Mouse (Mus musculus) retina, postnatal 7 days (tissue): Measurements from ENCODE around the gene Sbno2.

Experiments used
- DNase-seq: peaks from one replicate; pipeline ENCODE4 v3.0.0-alpha.2; 2012; ENCODE audit warnings: low read depth, low spot score

The Sbno2 gene

DNA sequence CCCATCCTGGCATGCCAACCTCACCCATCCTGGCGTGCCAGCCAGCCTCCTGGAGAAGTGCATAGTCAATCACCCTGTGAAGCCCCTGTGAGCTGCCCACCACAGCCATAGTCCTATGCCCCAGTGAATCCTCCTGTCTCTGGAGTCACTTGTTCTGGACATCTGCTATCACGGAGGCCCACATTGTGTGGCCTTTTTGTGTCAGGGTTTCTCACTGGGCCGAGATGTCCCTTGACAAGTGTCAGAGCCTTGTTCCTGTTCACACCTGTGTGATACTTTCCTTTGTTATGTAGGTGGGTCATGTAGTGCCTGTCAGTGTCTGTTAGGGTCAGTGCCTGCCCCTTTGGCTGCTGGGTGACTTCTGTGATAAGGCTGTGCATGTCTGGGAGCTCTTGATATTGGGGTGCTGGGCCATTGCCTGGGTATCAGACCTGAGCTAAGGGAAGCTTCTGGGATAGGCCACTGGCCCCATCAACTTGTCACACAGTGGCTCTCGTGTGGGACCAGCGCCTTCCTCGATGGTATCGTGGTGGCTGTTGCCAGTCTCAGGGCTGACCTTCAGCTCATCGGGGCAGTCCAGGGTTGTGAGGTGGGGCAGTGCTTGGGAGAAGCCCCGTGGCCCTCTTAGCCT lies 18.7 kb upstream of the Sbno2 start:
- DNase-seq: no peak

DNA sequence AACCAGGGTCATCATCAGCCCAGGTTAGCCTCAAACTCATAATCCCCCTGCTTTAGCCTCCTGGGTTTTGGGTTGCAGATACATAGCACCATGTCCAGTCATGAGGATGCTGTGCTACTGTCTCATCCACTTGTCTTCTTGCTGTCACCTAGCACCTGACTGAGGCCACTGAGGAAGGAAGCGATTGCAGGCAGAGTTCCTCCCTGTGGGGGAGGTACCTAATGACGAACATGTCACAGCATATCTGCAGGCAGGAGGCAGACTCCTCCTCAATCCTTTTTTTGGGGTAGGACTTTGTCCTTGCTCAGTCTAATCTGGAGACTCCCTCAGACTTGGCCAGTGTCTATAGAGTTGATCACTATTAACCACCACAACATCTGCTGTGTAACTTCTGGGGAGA lies 16.3 kb upstream of the Sbno2 start:
- no peak for DNase-seq

DNA sequence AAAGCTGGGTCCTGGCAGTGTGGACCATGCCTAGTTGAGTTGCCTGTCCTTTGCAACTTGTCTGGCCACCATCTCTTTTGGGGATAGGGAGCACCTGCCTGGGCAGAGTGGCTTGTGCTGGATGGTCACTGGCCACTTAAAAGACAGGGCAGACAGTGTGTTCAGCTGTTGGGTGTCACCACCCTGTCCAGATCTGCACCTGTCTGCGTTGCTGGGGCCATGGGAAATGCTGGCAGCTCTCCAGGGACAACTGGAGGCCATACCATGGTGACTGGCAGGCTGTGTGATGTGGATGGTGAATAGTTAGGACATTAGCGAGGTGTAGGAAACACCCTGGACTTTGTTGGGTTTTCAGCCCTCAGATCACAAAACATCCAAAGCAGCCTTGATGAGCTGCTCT lies 14.8 kb upstream of the Sbno2 start:
- no peak for DNase-seq

DNA sequence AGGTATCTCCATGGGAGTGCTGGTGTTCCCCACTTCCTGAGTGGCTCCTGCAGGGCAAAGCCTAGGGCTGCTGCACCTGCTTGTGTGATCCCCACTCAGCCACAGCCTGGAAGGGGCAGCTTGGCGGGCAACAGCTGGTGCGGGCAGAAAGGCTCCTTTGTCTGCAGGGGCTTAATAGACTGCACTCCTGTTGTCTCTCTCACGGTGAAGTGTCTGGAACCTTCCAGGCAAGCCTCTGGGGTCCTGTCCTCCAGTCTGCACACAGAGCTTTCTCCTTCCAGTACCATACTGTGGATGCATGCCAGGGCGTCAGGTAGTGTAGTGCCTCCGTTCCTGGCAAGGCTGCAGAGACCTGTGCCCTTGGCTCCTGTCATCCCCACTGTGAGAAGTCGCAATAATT lies 13.2 kb upstream of the Sbno2 start:
- DNase-seq: no peak

DNA sequence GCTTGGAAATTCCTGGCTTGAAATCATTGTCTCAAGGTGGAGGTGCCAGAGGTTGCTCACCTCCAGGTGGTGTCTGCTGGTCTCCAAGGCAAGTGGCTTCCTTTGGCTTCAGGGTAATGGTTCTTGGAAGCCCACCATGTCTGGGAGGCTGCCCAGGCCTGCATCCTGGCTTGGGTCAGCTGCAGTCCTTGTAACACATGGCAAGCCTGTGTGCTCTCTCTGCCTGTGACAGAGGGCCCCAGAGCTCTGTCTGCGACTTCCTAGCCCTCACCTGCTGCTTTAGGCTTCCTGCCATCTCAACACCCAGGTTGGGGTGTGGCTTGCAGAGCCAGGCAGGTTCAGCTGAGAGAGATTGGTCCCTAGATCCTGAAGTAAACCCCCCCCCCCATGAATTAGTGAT lies 12.4 kb upstream of the Sbno2 start:
- DNase-seq: no peak

DNA sequence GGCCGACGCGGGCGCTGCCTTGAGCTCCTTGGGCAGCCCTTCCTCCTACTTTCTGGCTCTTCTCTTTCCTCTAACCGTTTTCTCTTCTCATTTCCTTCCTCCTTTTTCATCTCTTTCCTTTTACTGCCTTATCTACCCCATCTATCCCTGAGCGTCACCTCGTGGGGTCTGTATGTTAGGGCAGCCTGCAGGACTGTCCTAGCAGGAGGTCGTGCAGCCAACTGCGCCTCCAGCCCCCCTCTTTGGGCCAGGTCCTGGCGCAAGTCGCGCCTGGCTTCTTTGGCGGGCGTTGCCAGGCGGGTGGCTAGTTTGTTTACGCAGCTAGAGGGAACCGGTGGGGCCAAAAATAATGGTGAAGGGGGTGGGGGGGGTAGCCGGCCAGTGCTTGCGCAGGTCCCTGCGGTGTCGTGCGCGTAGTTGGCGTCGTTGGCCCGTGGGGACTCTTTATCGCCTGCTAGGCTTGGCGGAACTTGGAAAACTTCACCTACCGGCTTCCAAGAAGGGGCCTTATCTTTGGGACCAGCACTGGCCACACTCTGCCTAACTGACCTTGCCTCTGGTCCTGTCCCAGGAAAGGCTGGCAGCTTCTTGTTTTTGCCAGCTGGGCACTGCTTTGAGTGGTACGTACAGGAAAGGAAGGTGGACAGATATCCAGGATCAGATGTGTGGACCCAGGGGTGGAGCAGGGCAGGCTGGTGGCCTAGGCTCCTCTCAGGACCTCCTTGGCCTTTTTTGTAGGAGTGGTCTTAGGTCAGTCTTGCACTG lies 11.7 kb upstream of the Sbno2 start:
- no peak for DNase-seq

DNA sequence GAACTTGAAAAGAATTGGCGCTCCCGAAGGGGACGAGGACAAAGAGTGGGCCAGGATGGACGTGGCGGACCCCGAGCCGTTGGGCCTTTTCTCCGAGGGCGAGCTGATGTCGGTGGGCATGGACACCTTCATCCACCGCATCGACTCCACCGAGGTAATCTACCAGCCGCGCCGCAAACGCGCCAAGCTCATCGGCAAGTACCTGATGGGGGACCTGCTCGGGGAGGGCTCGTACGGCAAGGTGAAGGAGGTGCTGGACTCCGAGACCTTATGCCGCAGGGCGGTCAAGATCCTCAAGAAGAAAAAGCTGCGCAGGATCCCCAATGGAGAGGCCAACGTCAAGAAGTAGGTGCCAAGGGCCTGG lies 11.2 kb upstream of the Sbno2 start:
- no peak for DNase-seq

DNA sequence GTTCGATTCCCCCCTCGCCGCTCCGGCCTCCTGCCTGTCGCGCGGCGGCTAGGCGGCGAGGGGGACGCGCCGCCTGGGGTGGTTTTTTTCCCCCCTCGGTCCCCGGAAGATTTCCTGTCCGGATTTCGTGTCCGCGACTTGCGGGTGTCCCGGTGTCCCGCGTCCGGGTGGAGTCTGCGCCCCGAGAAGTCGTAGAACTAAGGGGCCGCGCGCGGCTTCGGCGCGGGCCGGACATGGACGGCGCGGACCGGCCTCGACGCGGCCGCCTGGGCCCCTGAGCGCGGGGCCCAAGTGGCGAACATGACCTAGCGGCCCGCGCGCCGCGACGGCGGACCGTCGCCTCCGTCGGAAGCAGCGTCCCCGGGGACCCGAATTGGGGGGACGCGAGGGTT lies 10.6 kb upstream of the Sbno2 start:
- DNase-seq: no peak

DNA sequence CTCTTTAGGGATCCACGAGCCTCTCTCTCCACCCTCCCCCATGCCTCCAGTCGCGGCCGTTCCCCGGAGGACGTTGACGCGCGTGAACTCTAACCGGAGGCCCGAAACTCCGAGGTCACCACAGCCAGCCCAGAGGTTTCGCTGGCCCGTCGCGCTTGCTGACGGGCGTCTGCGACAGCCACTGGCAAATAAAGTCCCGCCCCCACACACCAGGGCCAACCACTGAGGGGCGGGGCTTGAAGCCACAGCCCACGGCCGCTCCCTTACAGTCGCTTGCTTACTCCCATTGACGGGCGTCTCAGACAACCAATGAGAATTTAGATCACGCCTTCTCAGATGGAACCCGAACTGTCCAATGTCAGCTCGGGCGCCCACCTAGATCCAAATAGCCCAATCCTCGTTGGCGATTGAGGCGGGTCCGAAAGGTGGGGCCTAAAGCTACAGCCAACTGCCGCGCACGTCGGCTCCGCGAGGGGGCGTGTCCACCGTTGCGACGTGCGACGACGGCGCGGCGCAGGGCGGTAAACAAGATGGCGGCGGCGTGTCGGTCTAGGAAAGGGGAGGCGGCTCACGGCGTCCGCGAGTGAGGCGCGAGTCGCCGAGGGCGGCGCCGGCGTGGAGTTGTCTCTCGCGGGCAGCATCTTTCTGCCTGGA lies 10.0 kb upstream of the Sbno2 start, which contains the start of gene Stk11:
Stk11 (plus strand) TSS at position 514 of the 654 bp plus-strand sequence.
- peak; percentile 100 for DNase-seq

DNA sequence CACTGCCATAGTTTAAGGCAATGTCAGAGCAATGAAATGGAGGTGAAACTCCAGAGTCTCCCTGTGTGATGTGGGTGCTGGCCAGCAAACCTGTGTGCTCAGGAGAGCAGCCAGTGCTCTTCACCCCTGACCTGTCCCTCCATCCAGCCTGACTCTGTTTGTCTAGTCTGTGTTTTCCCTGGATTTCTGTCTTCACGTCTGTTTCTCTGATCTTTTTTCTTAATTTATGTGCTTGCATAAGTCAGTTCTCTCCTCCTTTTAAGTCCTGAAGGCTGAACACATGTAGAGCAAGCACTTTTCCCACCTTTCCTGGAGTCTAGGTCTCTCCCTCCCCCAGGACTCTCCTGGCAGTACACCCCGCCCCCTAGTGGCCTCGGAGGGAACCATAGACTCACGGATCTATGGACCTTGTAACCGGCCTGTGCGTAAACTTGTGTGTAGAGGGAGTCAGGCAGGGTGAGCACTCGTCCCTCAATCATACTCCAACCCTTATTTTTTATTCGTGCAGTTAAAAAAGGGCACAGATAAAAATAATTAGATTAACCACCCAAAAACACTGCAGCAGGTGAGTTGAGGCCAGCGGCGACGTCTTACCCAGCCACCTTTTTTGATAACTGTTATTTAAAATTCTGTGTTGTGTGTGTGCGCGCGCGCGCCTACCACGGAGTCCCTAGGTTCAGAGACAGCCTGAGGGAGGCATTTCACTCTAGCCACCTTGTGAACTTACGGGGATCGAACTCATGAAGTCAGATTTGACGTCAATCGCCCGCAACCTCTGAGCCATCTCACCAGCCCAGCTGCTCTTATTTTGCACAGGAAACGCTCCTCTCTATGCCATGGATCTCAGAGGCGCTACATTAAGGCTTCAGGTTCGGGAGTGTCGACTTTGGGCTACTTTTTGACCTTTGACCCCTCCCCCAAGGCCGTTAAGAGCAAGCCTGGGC lies 9.2 kb upstream of the Sbno2 start:
- DNase-seq: peak; percentile 85

DNA sequence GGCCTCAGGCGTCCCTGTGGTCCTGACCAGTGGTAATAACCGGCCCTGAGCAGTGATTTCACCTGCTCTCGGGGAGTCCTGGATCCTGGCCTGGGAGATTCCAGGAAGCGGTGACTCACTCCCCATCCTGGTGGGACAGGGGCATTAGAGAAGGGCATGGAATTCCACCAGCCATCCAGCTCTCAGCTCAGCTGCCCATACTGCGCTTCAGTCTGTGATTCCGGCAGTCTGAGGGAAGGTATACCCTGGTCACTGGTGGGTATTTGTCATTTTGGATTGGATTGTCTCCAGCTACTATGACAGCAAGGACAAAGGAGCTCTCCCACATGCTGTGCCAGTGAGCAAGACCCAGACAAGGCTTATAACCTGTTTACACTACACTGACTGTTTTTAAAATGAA lies 2.3 kb upstream of the Sbno2 start:
- no peak for DNase-seq

DNA sequence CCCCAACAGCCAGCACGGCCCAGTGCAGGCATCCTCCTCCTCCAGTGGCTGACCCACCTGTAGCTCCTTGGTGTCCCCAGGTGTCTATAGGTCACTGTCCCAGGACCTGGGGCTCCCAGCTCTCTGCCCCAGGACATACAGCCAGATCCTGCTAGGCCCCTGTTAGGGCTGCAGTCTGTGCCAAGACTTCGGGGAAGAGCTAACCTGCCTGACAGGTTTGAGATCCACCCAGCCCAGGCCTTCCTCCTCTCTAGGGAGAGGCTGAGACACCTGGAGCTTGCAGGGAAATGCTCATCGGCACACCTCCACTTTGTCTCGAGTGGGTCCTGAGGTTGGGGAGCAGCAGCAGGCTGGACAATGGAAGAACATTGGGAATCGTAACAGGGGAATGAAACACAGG lies 555 bp upstream of the Sbno2 start:
- DNase-seq: no peak

DNA sequence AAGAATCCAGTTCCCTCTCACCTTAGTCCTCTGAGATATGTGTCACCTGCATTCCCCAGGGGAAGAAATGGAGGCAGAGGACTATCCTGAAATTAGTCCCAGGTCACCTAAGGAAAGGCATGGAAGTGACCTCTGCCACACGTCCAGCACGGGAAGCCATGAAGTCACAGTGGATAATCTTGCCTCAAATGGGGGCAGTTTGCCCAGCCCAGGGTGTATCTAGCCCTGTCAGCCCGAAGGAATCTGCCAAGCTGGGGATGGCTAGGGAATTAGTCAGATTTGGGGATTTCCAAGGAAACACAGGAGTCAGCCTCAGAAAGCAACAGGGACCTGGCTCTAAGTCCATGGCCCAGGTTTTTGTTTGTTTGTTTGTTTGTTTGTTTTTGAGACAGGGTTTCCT lies 1.2 kb downstream of the Sbno2 start:
- DNase-seq: no peak

DNA sequence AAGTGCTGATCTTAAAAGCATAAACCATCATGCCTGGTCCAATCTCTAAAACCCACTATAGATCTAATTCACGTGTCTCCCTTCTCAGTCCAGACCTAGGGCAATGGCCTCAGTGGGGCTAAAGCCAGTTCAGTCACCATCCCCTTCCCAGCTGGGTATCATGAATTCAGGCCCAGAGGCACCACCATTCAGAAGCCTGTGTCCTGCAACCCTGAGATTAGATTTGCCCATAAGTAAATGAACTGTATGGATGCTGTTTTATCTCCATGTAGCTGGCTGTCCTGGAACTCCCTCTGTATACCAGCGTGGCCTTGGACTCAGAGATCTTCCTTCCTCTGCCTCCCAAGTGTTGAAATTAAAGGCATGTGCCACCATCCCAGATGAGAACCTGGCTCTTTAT lies 2.3 kb downstream of the Sbno2 start:
- DNase-seq: no peak

DNA sequence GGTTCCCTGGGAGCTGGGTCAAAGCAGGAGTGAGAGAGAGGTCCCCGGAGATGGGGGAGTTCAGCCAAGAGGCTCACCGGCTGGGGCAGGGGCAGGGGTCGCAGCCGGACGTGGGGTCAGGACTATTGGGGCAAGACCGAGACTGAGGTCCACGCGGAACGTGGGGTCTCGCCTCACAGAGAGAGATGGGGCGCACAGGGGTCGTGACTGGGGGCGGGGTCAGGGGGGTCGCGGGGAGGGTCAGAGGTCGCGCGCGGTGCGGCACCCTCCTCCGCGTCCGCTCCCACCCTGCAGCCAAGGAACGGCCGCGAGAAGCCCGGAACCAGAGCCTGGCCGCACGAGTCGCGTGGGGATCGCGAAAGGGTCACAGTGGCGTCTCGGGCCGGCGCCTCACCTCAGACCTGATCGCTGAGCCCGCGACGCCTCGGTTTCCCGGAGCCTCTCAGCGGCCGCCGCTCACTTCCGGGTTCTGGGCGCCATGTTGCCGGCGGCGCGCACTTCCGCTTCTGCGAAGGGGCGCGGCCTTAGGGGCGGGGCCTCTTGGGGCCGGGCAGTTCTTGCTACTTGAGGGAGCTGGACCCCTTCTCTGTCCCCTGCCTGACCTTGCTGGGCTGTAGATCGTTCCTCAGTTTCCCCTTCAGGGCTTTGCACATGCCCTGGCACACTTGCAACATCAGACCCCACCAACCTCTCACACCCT lies 3.0 kb downstream of the Sbno2 start:
- DNase-seq: peak; percentile 65

DNA sequence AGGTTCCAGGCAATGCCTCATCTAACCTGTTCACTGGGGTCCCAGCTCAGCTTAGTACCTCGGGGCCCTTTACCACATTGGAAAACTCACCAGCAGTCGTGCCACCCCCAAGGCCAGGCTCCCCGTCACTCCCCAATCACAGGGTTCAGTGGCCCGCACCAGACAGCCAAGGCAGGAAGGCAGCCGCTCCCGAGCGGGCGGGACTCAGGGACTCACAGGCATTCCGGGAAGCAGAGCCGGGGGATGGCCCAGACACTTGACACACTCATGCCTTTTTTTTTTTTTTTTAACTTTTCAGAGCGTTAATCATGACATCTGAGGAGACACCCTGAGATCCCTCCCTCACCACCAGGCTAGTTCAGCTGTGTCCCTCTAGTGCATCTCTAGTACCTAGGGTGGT lies 4.4 kb downstream of the Sbno2 start:
- DNase-seq: no peak

DNA sequence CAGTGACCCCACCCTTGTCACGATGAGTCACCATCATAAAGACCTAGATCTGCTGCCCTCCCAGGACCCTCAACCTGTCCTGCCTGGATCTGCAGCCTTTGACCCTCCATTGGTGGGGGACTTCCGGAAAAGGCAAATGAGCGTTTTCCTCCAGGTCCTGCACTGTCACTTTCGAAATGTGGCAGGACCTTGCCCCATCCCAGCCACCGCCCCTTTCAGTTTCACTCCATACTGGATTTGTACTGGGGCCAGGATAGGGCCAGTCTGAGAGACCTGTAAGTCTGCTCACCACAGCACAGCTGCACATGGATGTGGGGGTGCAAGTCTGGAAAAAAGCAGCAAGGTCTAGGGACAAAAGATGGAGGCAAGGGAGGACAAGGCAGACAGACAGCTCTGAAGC lies 6.7 kb downstream of the Sbno2 start:
- no peak for DNase-seq

DNA sequence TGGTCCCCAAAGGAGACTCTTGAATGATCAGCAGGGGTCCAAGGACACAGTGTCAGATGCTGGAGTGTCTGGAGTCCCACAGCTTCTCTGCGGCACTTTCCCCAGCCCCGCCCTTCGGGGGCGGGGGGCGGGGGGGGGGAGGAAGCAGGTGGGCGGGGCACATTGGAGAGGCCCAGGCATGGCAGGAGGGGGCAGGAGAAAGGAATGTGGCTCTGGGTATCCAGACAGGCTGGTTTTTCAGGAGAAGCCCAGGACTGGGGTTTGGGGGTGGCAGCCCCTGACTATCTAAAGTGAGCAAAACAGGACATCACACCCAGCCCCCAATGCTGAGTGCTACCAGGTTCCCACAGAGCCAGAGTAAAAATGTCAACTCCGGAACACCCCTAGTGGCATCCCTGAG lies 8.1 kb downstream of the Sbno2 start:
- DNase-seq: no peak

DNA sequence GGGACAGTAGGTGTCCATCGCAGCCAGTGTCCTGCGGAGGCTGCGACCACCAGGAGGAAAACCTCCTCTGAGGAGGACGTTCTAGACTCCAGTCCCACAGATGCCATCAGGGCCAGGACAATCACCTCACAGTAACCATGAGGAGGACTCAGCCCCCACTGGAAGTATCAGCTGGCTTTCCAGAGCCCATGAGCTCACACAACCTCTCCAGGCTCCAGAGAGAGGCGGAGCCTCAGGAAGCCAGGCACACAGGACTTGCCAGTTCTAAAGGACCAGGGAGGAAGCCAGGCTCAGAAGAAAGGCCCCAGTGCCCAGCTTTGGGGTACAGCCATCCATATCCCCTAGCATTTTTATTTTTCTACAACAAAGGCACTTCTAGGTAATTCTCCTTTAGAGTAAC lies 9.8 kb downstream of the Sbno2 start:
- no peak for DNase-seq

DNA sequence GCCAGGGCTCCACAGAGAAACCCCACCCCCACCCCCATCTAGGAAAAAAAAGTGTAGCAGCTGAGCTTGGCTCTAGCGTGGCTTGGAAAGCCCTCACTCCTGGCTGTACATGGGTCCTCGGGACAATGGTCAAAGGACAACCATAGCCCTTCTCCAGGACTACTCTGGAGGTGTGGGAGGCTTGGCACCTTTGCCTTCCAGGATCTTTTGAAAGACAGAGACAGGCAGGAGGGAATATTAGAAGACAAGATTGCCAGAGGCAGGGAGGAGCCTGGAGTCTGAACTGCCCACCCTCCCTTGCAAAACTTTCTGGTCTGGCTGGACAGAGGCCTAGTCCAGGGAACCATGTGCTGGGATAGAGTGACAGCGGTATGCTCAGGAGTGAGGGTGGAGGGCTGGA lies 10.7 kb downstream of the Sbno2 start:
- no peak for DNase-seq

DNA sequence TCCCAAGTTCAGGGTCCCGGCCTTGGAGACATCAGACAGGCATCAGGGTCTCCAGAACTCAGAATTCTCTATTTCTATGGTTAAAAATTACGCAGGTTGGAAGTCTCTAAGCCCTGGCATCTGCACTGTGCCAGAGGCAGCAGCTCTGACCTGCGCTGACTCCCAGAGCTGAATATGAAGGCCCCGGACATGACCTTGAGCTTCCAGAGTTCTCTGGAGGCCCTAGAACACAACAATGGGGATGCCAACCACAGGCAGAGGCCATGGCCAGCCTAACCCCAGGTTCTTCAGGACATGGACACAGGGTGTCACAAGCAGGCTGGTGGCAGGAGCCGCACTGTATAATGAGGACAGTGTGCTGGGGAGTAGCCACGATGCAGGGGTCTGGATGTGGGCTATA lies 11.3 kb downstream of the Sbno2 start:
- no peak for DNase-seq
